Mouse (Mus musculus) left cerebral cortex, adult 8-10 months (tissue): ENCODE results near the gene Pax8. TPM values are rescaled to one million over a fixed set of nuclear protein-coding genes. Genes with fewer than 3 reads are reported as not detected.

Experiments
- DNase-seq, 2 experiments: peaks; one replicate each; pipeline ENCODE4 v3.0.0; 2022; ENCODE audit warnings: low spot score in 2 of 2
- total RNA-seq, 4 experiments: library from RNA; stranded (reverse); gene quantifications; 2 replicates each; pipeline ENCODE4 v1.2.4; 2022

The Pax8 gene
- total RNA-seq, 4 experiments from 2014 or later: not detected

DNA sequence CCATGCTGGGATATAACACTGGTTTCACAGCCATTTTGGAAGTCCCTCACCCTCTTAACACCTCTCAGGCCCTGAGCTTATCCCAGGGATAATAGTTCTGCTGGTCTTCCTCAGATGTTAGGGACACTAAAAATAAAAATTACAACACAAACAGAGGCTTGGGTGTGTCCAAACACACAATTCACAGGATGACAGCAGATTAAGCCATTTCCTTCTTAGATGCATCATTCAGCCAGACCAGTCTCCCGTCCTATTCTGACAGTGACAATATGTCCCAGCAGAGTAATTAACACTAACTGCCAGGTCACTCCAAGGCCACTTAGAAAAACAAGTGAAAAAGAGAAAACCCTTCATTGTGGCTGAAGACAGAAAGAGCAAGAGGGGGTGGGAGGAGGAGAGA, 8.2 kb downstream of the Pax8 start:
- DNase-seq: no peak

DNA sequence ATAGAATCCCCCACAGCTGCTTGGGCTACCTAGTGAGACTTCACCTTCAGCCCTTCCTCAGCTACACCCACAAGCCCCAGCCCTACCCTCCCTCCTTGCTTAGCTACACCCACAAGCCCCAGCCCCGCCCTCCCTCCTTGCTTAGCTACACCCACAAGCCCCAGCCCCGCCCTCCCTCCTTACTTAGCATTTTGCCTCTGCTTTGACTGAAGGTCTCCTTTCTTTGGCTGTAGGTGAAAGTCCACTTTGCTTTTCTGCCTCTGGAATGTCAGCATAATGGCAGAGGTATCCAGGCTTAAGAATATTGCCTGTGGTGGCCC, 14.6 kb downstream of the Pax8 start:
- DNase-seq: no peak

- DNase-seq: no peak
These were observed 15.1 kb downstream of the Pax8 start for GRCm38 (mm10) chr2:24460112-24460807.

DNA sequence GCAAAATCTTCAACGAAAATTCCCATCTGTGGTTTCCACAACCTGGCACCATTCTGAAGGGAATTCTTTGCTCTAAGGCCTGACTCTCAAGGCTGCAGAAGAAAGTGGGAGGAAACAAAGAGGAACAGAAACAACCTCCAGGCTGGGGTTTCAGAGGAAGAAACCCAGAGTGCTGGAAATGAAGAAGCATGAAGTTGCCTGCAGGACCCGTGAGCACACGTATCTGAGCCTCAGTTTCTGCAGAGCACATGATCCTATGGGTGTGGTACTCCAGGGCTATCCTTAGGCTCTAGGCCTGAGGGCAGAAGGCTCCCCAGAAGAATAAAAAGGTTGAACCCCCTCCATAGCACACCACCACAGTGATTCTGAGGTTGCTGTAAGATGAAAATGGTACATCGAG, 18.6 kb downstream of the Pax8 start:
- DNase-seq: no peak

DNA sequence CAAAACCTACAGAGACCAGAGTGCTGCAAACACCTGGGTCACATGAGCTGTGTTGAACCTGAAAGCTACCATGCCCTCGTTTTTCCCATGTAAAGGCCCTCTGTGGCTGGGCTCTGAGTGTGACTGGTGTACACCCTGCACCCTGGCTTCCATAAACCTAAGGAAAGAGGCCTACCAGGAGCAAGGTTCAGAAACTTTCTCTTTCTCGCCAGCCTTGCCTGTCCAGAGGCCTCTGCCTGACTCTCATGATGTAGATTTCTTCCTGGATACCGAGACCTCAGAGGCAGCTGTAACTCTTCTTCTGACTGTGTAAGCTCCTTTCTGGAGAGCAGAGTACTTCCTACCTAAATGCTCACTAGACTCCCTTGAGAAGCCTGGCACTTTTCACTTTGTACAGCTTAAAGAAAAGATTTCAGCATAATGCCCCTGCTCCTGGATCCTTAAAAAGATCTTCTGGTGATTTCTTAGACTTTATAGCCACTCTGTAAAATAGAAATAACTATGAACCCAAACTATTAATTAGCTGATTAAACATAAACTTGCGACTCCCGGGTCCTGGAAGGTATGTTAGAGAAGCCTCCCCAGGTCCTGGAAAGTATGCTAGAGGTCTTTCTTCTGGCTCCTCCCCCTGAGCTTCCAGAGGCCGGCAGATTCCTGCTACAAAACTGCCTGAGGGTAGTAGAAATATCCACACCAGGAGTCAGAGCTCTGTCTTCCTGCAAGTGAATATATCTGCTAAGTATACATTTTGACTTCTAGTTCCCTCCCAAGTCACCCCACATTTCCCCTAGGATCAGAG, 20.1 kb downstream of the Pax8 start:
- DNase-seq: no peak

DNA sequence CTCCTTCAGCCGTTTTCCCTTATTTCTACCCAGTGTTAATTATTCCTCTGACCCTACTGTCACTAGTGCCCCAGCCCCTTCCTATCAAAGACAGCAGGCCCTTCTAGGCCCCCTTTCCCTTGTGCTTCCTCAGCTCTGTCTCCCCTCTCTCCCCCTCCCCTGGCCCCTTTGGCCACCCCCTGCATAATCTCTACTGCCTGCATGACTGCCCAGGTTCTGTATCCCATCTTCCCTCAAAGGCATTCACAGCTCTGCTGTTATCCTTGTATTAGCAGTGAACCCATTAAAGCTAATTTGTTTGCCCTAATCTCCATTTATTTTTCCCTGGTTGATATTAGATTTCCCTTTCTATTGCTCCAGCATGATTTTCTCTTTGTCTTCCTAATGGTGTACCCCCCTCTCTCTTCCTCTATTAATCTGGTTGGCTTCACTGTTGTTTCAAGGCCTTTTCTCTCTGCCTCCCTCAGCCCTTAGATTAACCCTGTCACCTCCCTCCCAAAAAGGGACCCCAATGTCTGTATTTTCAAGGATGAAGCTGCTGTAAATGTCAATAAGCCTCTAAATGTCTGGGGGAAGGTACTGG, 20.9 kb downstream of the Pax8 start:
- DNase-seq: no peak

GRCm38 (mm10) chr2:24453206-24453605, 22.2 kb downstream of the Pax8 start:
- DNase-seq: no peak

DNA sequence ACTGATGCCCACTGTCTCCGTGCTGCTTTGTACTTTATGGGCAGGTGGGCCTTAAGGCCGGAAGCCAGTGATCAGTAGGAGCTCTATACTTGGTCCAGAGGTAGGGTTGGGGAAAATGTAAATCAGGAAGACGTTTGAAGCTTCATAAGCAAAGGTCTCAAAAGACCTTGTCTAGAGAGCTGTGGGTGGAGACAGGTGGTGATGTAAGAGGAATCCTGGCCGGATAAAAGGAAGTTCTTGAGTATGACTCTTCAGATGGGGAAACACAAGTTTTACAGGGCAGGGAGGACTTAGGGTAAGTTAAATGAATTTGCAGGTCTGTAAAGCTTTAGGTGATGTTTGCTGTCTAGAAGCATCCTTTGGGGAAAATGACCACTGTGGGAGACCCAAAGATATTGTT, 26.3 kb downstream of the Pax8 start:
- no peak for DNase-seq

DNA sequence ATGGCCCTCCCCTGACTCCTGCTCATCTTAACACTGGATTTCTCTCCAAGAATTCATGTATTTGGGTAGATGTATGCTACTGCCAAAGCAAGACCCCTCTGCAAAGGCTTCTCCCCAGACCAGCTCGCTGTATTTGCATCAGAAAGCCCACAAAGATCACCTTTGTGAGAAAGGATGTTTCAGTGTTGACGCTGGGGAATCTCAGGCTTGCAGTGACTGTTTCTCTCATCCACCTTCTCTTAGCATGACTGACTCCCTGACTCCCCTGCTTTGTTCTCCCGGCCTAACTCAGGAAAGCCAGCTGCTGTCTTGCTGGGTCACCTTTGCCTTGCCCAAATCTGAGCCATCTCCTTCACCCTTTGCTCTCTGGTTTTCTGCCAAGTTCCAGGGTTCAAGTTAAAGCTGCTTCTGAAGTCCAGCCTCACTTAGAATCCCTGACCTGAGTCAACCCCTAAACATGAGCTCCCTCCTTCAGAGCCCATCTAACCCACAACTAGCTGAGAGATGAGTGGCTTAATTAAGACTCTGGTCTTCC, 32.1 kb downstream of the Pax8 start:
- no peak for DNase-seq

GRCm38 (mm10) chr2:24442303-24442925, 33.0 kb downstream of the Pax8 start:
- DNase-seq: no peak

- no peak for DNase-seq
These were observed 33.5 kb downstream of the Pax8 start for GRCm38 (mm10) chr2:24441899-24442298.

GRCm38 (mm10) chr2:24440056-24440455, 35.3 kb downstream of the Pax8 start:
- no peak for DNase-seq

DNA sequence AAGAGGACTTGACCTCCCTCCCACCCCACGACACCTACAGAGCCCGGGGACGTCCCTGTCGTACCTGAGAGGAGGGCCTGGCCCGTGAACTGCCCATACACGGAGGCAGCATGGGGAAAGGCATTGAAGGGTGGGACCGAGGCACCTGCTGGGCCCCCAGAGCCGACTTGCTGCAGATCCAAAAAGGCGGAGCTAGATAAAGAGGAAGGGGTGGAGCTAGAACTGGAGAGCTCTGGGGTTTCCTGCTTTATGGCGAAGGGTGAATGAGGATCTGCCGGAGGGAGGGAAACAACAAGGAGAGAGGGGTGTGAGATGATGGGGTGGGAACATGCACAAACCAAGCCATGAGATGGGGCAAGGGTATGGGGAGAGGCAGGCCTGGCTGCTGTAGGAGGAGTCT, 39.7 kb downstream of the Pax8 start:
- no peak for DNase-seq

GRCm38 (mm10) chr2:24434670-24435069, 40.7 kb downstream of the Pax8 start:
- DNase-seq: no peak

GRCm38 (mm10) chr2:24429806-24430205, 45.6 kb downstream of the Pax8 start:
- no peak for DNase-seq

DNA sequence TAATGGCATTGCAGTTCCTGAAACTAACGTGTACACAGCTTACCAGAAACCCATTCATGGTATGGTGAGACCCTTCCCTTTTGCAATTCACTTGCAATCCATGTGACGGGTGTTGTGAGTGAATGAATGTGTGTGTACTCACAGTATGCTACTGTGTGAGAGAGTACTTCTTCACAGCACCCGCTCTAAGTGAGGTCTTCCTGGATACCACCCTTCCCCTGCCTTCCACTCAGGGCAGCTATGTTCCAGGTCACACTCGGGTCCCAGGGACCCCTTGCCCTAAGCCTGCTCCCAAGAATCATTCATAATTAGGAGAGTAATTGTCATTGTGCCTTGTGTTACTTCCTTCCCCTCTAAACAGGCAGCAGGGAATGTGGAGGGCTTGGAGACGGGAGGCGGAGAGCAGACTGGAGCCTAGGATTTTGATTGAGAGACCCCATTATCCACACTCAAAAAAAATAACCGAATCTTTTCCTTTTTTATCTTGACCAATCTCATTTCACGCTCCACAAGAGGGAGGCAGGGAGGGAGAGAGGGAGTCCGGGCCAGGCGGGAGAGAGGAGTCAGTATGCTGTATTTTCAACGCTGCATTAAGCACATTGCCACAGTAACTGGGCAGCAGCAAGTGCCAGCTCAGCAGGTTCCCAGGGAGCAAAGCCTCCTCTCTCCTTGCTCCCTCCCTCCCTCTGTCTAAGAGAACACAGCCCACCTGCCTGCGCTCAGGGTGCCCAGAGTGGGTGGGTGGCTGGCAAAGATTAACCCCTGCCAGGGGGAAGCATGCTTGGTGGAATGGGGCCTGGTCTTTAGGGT, 47.3 kb downstream of the Pax8 start:
- no peak for DNase-seq

GRCm38 (mm10) chr2:24425630-24426029, 49.8 kb downstream of the Pax8 start:
- DNase-seq: no peak

DNA sequence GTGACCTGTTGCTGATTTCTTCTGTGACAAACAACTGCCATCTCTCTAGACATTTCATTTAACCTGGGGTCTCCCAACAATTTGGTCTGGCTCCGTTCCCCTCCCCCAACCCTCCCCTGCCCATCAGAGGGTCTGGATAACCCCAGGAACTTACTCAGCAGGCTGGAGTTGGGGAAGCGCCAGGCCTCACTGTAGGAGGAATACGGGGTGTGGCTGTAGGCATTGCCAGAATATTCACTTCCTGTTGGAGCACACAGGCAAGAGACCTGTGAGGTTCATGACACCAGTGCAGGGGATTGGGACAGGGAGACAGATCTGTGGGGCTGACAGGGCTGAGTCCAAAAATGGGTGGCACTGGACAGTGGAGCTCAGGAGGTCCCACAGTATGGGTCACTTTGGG, 52.6 kb downstream of the Pax8 start:
- no peak for DNase-seq

- no peak for DNase-seq
These were observed 54.1 kb downstream of the Pax8 start for GRCm38 (mm10) chr2:24421211-24421863.

DNA sequence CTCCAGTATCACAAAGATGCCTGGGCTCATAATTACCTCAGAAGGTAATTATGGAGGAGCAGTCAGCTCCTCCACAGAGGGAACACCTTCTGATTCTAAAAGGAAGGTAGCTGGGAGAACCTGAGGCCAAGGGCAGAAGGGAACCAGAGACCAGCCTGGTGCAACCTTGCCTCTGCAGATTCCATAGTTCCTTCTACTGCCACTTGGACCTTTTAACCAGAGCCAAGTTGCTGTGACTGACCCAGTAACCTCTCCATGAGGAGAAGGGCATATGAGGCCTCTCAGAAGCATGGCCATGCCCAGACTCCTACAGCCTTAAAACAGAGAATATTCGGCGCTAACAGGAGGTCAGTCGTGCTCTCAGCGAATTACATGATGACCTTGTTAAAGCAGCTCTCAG, 57.8 kb downstream of the Pax8 start:
- DNase-seq: no peak

- no peak for DNase-seq
These were observed 58.3 kb downstream of the Pax8 start for GRCm38 (mm10) chr2:24417106-24417505.
